Mouse (Mus musculus) MEL (cell line): ENCODE data around the gene Gm6657.

Source experiments
- CTCF ChIP-seq, 3 experiments: IDR thresholded peaks in 2 of 3; conservative IDR thresholded peaks in 1 of 3; 2 replicates each; pipeline ENCODE4 v1.5.1; 2011 to 2012; ENCODE audit warnings: low read length in 3 of 3, low read depth in 2 of 3, mild to moderate bottlenecking in 2 of 3, improper control_type of control experiment in 1 of 3, inconsistent platforms in 1 of 3, mixed read lengths in 1 of 3, moderate library complexity in 1 of 3; ENCODE audit not compliant: control insufficient read depth in 1 of 3, insufficient read depth in 1 of 3, poor library complexity in 1 of 3, severe bottlenecking in 1 of 3
- GABPA ChIP-seq: IDR thresholded peaks from 2 replicates; pipeline ENCODE4 v1.6.1; 2012; ENCODE audit warnings: low read depth, mild to moderate bottlenecking, inconsistent platforms, low read length, improper control_type of control experiment, moderate library complexity
- MXI1 ChIP-seq: IDR thresholded peaks from 2 replicates; pipeline ENCODE4 v1.6.1; 2011; ENCODE audit warnings: mild to moderate bottlenecking, low read depth, low read length, improper control_type of control experiment
- POLR2A ChIP-seq, 2 experiments: IDR thresholded peaks; 2 replicates each; pipeline ENCODE4 v1.6.1; 2011 to 2012; ENCODE audit warnings: low read length in 2 of 2, mild to moderate bottlenecking in 2 of 2, control low read depth in 1 of 2, improper control_type of control experiment in 1 of 2, low read depth in 1 of 2, moderate library complexity in 1 of 2; ENCODE audit not compliant: control insufficient read depth in 1 of 2, insufficient read depth in 1 of 2, poor library complexity in 1 of 2
- SIN3A ChIP-seq: IDR thresholded peaks from 2 replicates; pipeline ENCODE4 v1.6.1; 2012; ENCODE audit warnings: low read length, improper control_type of control experiment, inconsistent platforms

DNA sequence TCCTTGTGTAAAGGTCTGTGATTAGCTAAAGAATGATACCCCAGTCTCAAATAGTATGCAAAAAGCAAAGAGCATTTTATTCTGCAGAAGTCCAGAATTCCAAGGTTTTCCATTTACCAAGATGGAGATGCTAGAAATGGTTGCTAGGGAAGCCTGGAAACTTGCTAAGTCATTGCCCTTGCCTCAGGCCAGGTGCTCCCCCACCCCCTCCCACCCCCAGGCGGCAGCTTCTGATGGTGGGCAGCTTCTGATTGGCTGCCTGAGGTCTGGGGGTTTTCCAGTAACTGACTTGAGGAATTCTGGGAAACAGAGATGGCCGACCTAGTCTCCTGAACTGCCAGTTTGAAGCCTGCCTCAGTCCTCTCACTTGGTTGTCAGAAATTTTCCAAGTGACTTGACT lies 12.6 kb upstream of the Gm6657 start:
- no peak for TF ChIP-seq CTCF (IDR thresholded peaks at IDR 0.05 in 2 of 3, conservative IDR thresholded peaks at IDR 0.05 in 1 of 3; ENCODE audit: control insufficient read depth in 1 of 3, insufficient read depth in 1 of 3, low read depth in 2 of 3, low read length in 3 of 3, poor library complexity in 1 of 3, severe bottlenecking in 1 of 3)
- no peak for TF ChIP-seq SIN3A
- no peak for TF ChIP-seq GABPA
- TF ChIP-seq POLR2A (IDR thresholded peaks at IDR 0.05; ENCODE audit: control insufficient read depth in 1 of 2, insufficient read depth in 1 of 2, low read depth in 1 of 2, low read length in 2 of 2, poor library complexity in 1 of 2): no peak
- no peak for TF ChIP-seq MXI1
